Mouse (Mus musculus): ENCODE results near the gene Syngr4. TPM values are rescaled to one million over a fixed set of nuclear protein-coding genes. Genes with fewer than 3 reads are reported as not detected.
"Not testable (repeated sequence)": the region's sequence is repeated elsewhere in the genome, so short reads cannot be mapped to it uniquely, and the experiment has no call there.

Syngr4 gene
- total and polyA plus RNA-seq, 2 experiments, result not detected

DNA sequence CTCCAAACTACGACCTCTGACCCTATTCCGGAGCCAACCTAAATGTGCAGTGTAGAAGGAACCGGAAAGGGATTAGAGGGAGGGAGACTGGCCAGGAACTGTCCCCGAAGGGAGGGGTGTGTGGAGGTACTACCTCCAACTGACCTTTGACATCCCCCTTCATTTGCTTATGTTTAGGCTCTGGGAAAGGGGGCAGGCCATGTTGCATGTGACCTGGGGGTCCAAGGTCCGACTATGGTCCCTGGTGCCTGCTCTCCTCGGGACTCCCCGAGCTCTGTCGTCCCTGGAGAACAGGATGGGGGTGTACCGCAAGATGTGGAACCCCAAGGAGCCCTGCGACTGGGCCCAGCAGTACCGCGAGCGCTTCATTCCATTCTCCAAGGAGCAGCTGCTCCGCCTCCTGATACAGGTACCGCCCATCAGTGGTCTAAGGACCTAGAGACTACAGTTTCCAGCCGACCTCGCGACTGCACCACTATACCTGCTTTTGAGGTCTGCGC is 794 bp upstream of the Syngr4 start:
- TF ChIP-seq CTCF (IDR thresholded peaks at IDR 0.05; ENCODE audit: low read depth, low read length) (no peak), POLR2A (IDR thresholded peaks at IDR 0.05; ENCODE audit: extremely low read depth, insufficient read depth, low read length) (peak; percentile 60; the same call in 1 of the 2 replicates)
- Histone ChIP-seq H3K36me3 (ENCODE audit: control insufficient read depth, insufficient read depth, low read length) (no peaks in the 10 kb centered on the region), H3K9ac (ENCODE audit: low read depth, low read length) (peak overlapping the region; percentile 70), H3K79me2 (ENCODE audit: control insufficient read depth, insufficient read depth, low read length) (no peaks in the 10 kb centered on the region; the same call in 1 of the 2 replicates), H3K27me3 (ENCODE audit: control insufficient read depth, insufficient read depth, low read length) (no peaks in the 10 kb centered on the region), H3K4me1 (ENCODE audit: control insufficient read depth, insufficient read depth, low read length) (peaks cover 6% of the 10 kb centered on the region), H3K27ac (replicated peaks; ENCODE audit: insufficient read depth, low read depth, low read length) (peak overlapping the region; percentile 92), H3K4me3 (ENCODE audit: insufficient read depth, low read depth, low read length) (peak overlapping the region; percentile 71)
- peak; percentile 99 for DNase-seq (ENCODE audit: extremely low read depth, low read depth, low spot score)
- WGBS, result 1% methylated on average over 19 of the region's 19 CpGs

DNA sequence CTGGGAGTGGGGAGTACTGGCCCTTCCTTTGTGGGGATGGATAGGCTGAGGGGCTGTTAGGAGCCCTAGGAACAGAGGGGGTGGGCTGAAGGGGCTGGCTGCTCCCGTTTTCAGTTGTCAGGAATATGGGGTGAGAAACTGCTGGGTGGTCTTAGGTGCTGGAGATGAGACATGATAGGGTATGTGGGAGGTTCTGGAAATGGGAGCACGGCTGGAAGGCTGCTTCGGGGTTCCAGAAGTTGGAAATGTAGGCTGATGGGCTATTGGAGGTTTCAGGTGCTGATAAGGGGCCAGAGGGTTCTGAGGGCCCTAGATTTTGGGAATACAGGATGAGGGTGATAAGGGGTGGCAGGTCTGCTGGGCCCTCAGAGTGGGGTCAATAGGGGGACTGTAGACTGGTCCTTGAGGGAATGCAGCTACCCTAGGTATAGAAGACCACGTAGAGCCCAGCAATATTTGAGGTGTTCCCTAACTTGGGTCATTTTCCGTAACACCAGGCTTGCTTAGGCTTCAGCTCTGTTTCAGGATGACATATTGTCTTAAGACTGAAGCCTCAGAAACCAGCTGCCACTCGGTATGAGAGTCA is 490 bp downstream of the Syngr4 start:
- DNase-seq (ENCODE audit: extremely low read depth, low read depth, low spot score), result peak; percentile 15
- no peak overlapping the region for H3K4me3 ChIP-seq (ENCODE audit: insufficient read depth, low read depth, low read length)
- no peaks in the 10 kb centered on the region; the same call in 1 of the 2 replicates for H3K79me2 ChIP-seq (ENCODE audit: control insufficient read depth, insufficient read depth, low read length)
- H3K9ac ChIP-seq (ENCODE audit: low read depth, low read length), result no peak overlapping the region
- H3K27me3 ChIP-seq (ENCODE audit: control insufficient read depth, insufficient read depth, low read length), result no peaks in the 10 kb centered on the region
- no peak for TF ChIP-seq CTCF (IDR thresholded peaks at IDR 0.05; ENCODE audit: low read depth, low read length)
- no peak for TF ChIP-seq POLR2A (IDR thresholded peaks at IDR 0.05; ENCODE audit: extremely low read depth, insufficient read depth, low read length)
- H3K4me1 ChIP-seq (ENCODE audit: control insufficient read depth, insufficient read depth, low read length), result peaks cover 6% of the 10 kb centered on the region
- 80% methylated on average over 6 of the region's 6 CpGs for WGBS
- no peak overlapping the region for H3K27ac ChIP-seq (replicated peaks; ENCODE audit: insufficient read depth, low read depth, low read length)
- no peaks in the 10 kb centered on the region for H3K36me3 ChIP-seq (ENCODE audit: control insufficient read depth, insufficient read depth, low read length)

DNA sequence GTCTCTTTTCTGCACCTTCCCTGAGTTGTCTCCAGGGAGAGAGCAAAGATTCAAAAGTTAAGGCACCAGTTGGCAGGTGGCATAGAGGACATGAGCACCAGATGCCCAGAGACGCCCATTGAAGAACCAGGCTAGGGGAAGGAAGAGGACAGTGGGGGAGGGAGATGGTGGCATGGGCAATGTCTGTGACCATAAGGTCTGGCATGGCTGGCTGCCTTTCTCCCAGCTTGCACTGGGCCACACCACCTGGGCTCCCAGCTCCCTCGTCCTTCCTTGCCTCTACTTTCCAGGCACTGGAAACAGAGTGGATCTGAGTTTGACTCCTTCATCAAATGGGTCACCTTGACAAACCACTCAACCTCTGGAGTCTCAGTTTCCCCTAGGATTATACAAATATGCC is 3.9 kb downstream of the Syngr4 start:
- no peak for DNase-seq (ENCODE audit: extremely low read depth, low read depth, low spot score)
- WGBS, result 93% methylated on average over 2 of the region's 2 CpGs
- Histone ChIP-seq H3K4me1 (ENCODE audit: control insufficient read depth, insufficient read depth, low read length) (no peaks in the 10 kb centered on the region), H3K27me3 (ENCODE audit: control insufficient read depth, insufficient read depth, low read length) (no peaks in the 10 kb centered on the region), H3K9ac (ENCODE audit: low read depth, low read length) (no peak overlapping the region), H3K27ac (replicated peaks; ENCODE audit: insufficient read depth, low read depth, low read length) (no peak overlapping the region), H3K4me3 (ENCODE audit: insufficient read depth, low read depth, low read length) (no peak overlapping the region), H3K79me2 (ENCODE audit: control insufficient read depth, insufficient read depth, low read length) (no peaks in the 10 kb centered on the region), H3K36me3 (ENCODE audit: control insufficient read depth, insufficient read depth, low read length) (no peaks in the 10 kb centered on the region)
- TF ChIP-seq CTCF (IDR thresholded peaks at IDR 0.05; ENCODE audit: low read depth, low read length), result no peak
- no peak for TF ChIP-seq POLR2A (IDR thresholded peaks at IDR 0.05; ENCODE audit: extremely low read depth, insufficient read depth, low read length)

DNA sequence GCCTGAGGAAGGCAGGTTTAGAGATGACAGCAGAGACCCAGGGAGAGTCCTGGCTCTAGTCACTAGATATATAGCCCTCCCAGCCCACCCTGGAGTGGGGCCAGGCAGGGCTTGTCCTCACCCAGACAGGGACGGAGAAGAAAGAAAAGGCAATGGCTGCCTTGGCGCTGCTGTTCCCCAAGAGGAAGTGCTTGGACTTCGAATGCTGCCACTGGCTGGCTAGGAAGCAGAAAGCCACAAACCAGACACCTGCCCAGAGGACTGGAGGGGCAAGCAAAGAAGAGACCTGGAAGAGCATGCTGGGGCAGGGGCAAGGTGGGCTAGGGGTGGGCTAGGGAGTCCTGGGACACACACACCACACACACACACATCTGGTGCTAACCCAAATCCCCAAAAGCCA is 9.3 kb downstream of the Syngr4 start:
- DNase-seq (ENCODE audit: extremely low read depth, low read depth, low spot score), result no peak
- H3K79me2 ChIP-seq (ENCODE audit: control insufficient read depth, insufficient read depth, low read length), result no peaks in the 10 kb centered on the region

DNA sequence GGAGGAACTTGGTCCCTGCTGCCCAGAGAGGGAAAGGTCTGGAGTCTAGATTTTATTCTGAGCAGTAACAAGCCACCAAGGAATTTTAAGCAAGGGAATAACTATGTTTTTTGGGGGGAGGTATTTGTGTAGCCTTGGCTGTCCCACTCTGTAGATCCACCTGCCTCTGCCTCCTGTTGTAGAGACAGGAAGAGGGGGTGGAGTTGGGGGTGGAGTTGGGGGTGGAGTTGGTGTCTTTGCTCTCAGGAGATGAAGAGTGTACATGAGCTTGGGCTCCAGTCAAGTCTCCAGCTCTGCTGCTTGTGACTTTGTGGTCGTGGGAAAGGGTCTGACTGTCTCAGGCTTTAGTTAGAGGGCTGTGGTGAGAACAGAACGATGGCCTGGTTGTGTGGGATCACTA is 15.5 kb downstream of the Syngr4 start:
- WGBS, result 93% methylated on average over 2 of the region's 2 CpGs
- H3K79me2 ChIP-seq (ENCODE audit: control insufficient read depth, insufficient read depth, low read length), result no peaks in the 10 kb centered on the region
- H3K36me3 ChIP-seq (ENCODE audit: control insufficient read depth, insufficient read depth, low read length), result peaks cover 39% of the 10 kb centered on the region
- H3K27me3 ChIP-seq (ENCODE audit: control insufficient read depth, insufficient read depth, low read length), result no peaks in the 10 kb centered on the region
- no peaks in the 10 kb centered on the region for H3K4me1 ChIP-seq (ENCODE audit: control insufficient read depth, insufficient read depth, low read length)
- DNase-seq (ENCODE audit: extremely low read depth, low read depth, low spot score), result peak; percentile 6
- TF ChIP-seq CTCF (IDR thresholded peaks at IDR 0.05; ENCODE audit: low read depth, low read length) (no peak), POLR2A (IDR thresholded peaks at IDR 0.05; ENCODE audit: extremely low read depth, insufficient read depth, low read length) (no peak)
- H3K4me3 ChIP-seq (ENCODE audit: insufficient read depth, low read depth, low read length), result no peak overlapping the region
- H3K27ac ChIP-seq (replicated peaks; ENCODE audit: insufficient read depth, low read depth, low read length), result no peak overlapping the region
- no peak overlapping the region for H3K9ac ChIP-seq (ENCODE audit: low read depth, low read length)

More for the DNA sequence above, 9.3 kb downstream of the Syngr4 start:
- Histone ChIP-seq H3K4me1 (ENCODE audit: control insufficient read depth, insufficient read depth, low read length) (no peaks in the 10 kb centered on the region), H3K9ac (ENCODE audit: low read depth, low read length) (no peak overlapping the region), H3K4me3 (ENCODE audit: insufficient read depth, low read depth, low read length) (no peak overlapping the region), H3K27me3 (ENCODE audit: control insufficient read depth, insufficient read depth, low read length) (no peaks in the 10 kb centered on the region), H3K27ac (replicated peaks; ENCODE audit: insufficient read depth, low read depth, low read length) (no peak overlapping the region), H3K36me3 (ENCODE audit: control insufficient read depth, insufficient read depth, low read length) (peaks cover 18% of the 10 kb centered on the region)
- 56% methylated on average over 3 of the region's 3 CpGs for WGBS
- no peak for TF ChIP-seq POLR2A (IDR thresholded peaks at IDR 0.05; ENCODE audit: extremely low read depth, insufficient read depth, low read length)
- no peak for TF ChIP-seq CTCF (IDR thresholded peaks at IDR 0.05; ENCODE audit: low read depth, low read length)

DNA sequence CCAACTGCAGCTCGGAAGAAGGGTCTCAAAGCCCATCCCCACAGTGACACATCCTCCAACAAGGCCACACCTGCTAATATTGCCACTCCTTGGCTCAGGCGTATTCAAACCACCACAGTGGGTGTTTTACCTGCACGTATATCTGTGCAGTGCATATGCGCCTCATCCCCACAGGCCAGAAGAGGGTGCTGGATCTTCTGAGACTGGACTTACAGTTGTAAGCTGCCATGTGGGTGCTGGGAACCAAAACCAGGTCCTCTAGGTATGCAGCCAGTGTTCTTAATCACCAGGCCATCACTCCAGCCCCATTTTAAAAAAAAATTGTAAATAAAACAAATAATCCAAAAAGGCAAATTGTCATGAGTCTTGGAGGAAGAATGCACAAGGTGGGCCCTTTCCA is 16.0 kb downstream of the Syngr4 start:
- TF ChIP-seq POLR2A (IDR thresholded peaks at IDR 0.05; ENCODE audit: extremely low read depth, insufficient read depth, low read length) (no peak), CTCF (IDR thresholded peaks at IDR 0.05; ENCODE audit: low read depth, low read length) (no peak)
- H3K27ac ChIP-seq (replicated peaks; ENCODE audit: insufficient read depth, low read depth, low read length), result no peak overlapping the region
- DNase-seq (ENCODE audit: extremely low read depth, low read depth, low spot score), result no peak
- peaks cover 2% of the 10 kb centered on the region; the same call in 1 of the 2 replicates for H3K79me2 ChIP-seq (ENCODE audit: control insufficient read depth, insufficient read depth, low read length)
- WGBS, result 99% methylated on average over 4 of the region's 4 CpGs
- H3K36me3 ChIP-seq (ENCODE audit: control insufficient read depth, insufficient read depth, low read length), result peaks cover 42% of the 10 kb centered on the region
- H3K27me3 ChIP-seq (ENCODE audit: control insufficient read depth, insufficient read depth, low read length), result no peaks in the 10 kb centered on the region
- no peak overlapping the region for H3K9ac ChIP-seq (ENCODE audit: low read depth, low read length)
- H3K4me3 ChIP-seq (ENCODE audit: insufficient read depth, low read depth, low read length), result no peak overlapping the region
- H3K4me1 ChIP-seq (ENCODE audit: control insufficient read depth, insufficient read depth, low read length), result no peaks in the 10 kb centered on the region

DNA sequence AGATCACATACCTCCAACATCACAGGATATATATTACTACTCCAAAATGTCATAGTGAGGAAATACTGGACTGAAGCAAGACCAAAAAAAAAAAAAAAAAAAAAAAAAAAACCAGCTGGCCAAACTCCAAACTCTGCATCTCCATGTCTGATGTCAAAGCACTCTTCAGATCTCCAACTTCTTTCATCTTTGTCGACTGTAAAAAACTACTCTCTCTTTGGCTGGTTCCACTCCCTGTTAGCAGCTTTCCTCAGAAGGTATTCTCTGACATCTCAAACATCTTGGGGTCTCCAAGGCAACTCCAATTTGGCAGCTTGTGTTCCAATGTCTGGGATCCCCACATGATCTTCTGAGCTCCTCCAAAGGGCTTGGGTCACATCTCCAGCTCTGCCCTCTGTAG is 18.2 kb downstream of the Syngr4 start, which contains the start of gene Grin2d:
Gene Grin2d, minus strand, starts transcription at position 101 of the 400 bp plus-strand sequence.
- not testable (repeated sequence) for H3K4me1 ChIP-seq (ENCODE audit: control insufficient read depth, insufficient read depth, low read length); DNase-seq (ENCODE audit: extremely low read depth, low read depth, low spot score); H3K27me3 ChIP-seq (ENCODE audit: control insufficient read depth, insufficient read depth, low read length); H3K4me3 ChIP-seq (ENCODE audit: insufficient read depth, low read depth, low read length); H3K27ac ChIP-seq (replicated peaks; ENCODE audit: insufficient read depth, low read depth, low read length); H3K9ac ChIP-seq (ENCODE audit: low read depth, low read length)
- WGBS, result 87% methylated on average over 1 of the region's 1 CpGs
- peaks cover 20% of the 10 kb centered on the region; the same call in 1 of the 2 replicates for H3K79me2 ChIP-seq (ENCODE audit: control insufficient read depth, insufficient read depth, low read length)
- H3K36me3 ChIP-seq (ENCODE audit: control insufficient read depth, insufficient read depth, low read length), result peaks cover 45% of the 10 kb centered on the region
